ENCODE assay signal across 8 mouse cellular contexts in genomic region chr17:83706116-83706593, GRCm38 (mm10). TPM values are rescaled to one million over a fixed set of nuclear protein-coding genes. Genes with fewer than 3 reads are reported as not detected.
DNase-seq lines count a peak whose midpoint lies in the region; ATAC-seq and TF ChIP-seq lines count a peak whose summit lies in the region.

Gene Mta3 (plus strand): TSS chr17:83706163.

- H3K9me3 ChIP-seq in erythroblast, embryonic 14.5 days (ENCODE audit: control insufficient read depth, low read length) = no peaks in the 10 kb centered on the region
- H3K9me3 ChIP-seq in heart, embryonic 11.5 days (replicated peaks; ENCODE audit: control insufficient read depth, low read length) = no peaks in the 10 kb centered on the region
- no peaks in the 10 kb centered on the region for H3K9me3 ChIP-seq in limb, embryonic 15.5 days
- no peaks in the 10 kb centered on the region for H3K9me3 ChIP-seq in midbrain, embryonic 15.5 days

- H3K4me2 ChIP-seq in heart, embryonic 11.5 days = peak within 1 kb of the TSS; percentile 75
- H3K4me2 ChIP-seq in limb, embryonic 15.5 days = peak within 1 kb of the TSS; percentile 80
- peak within 1 kb of the TSS; percentile 88 for H3K4me2 ChIP-seq in midbrain, embryonic 15.5 days

- no peak for TF ChIP-seq CTCF in C2C12 (IDR thresholded peaks at IDR 0.05; ENCODE audit: control insufficient read depth, insufficient read depth, insufficient read length)

- WGBS in heart, embryonic 11.5 days (ENCODE audit: insufficient replicate concordance) = 0% methylated on average over 34 of the region's 56 CpGs
- WGBS in limb, embryonic 15.5 days = 0% methylated on average over 33 of the region's 56 CpGs
- 2% methylated on average over 24 of the region's 56 CpGs for WGBS in midbrain, embryonic 15.5 days

- DNase-seq in adrenal gland, postnatal 36 days = peak; percentile 84 to 88
- DNase-seq in kidney, adult 9 months = peak; percentile 51
- DNase-seq in spleen, postnatal 36 days (ENCODE audit: low spot score in 2 of 2) = peak; percentile 61 to 72

- H3K79me2 ChIP-seq in C2C12 (ENCODE audit: control insufficient read depth, insufficient read depth) = peaks cover 6% of the 10 kb centered on the region

- H3K4me1 ChIP-seq in erythroblast, embryonic 14.5 days (ENCODE audit: control insufficient read depth) = peaks cover 60% of the 10 kb centered on the region
- peaks cover 4% of the 10 kb centered on the region; the same call in 1 of the 2 replicates for H3K4me1 ChIP-seq in heart, embryonic 11.5 days (ENCODE audit: control insufficient read depth, insufficient read depth, low read length)
- peaks cover 8% of the 10 kb centered on the region; the same call in 1 of the 2 replicates for H3K4me1 ChIP-seq in limb, embryonic 15.5 days
- H3K4me1 ChIP-seq in midbrain, embryonic 15.5 days = peaks cover 23% of the 10 kb centered on the region

- peak within 1 kb of the TSS; percentile 99 for H3K9ac ChIP-seq in heart, embryonic 11.5 days (ENCODE audit: low read depth, low read length)
- peak within 1 kb of the TSS; percentile 71 for H3K9ac ChIP-seq in limb, embryonic 15.5 days
- H3K9ac ChIP-seq in midbrain, embryonic 15.5 days = peak within 1 kb of the TSS; percentile 63

- peak; percentile 53 for ATAC-seq in heart, embryonic 11.5 days (replicated peaks; ENCODE audit: insufficient number of reproducible peaks, low FRiP score, low TSS enrichment)
- 0 out of 2 replicates have a peak, but pooled peaks have one; percentile 37 for ATAC-seq in limb, embryonic 15.5 days (ENCODE audit: insufficient number of reproducible peaks, low FRiP score, low TSS enrichment, low read depth)
- peak; percentile 85 for ATAC-seq in midbrain, embryonic 15.5 days (replicated peaks)

- H3K36me3 ChIP-seq in C2C12 (ENCODE audit: control insufficient read depth, insufficient read depth) = no peaks in the 10 kb centered on the region
- peaks cover 27% of the 10 kb centered on the region for H3K36me3 ChIP-seq in erythroblast, embryonic 14.5 days (ENCODE audit: control insufficient read depth)
- peaks cover 7% of the 10 kb centered on the region; the same call in 1 of the 2 replicates for H3K36me3 ChIP-seq in heart, embryonic 11.5 days (ENCODE audit: control insufficient read depth, insufficient read depth, low read length)
- H3K36me3 ChIP-seq in limb, embryonic 15.5 days = peaks cover 18% of the 10 kb centered on the region
- no peaks in the 10 kb centered on the region for H3K36me3 ChIP-seq in midbrain, embryonic 15.5 days (replicated peaks)

- no peaks in the 10 kb centered on the region for H3K79me3 ChIP-seq in C2C12 (ENCODE audit: low read depth)

- no peaks in the 10 kb centered on the region for H3K27me3 ChIP-seq in C2C12 (ENCODE audit: control insufficient read depth, insufficient read depth, insufficient read length)
- no peaks in the 10 kb centered on the region for H3K27me3 ChIP-seq in erythroblast, embryonic 14.5 days (ENCODE audit: control insufficient read depth)
- H3K27me3 ChIP-seq in heart, embryonic 11.5 days (ENCODE audit: control insufficient read depth, insufficient read depth, low read length) = no peaks in the 10 kb centered on the region
- no peaks in the 10 kb centered on the region for H3K27me3 ChIP-seq in limb, embryonic 15.5 days
- no peaks in the 10 kb centered on the region for H3K27me3 ChIP-seq in midbrain, embryonic 15.5 days (replicated peaks)

- H3K27ac ChIP-seq in heart, embryonic 11.5 days (ENCODE audit: low read depth, low read length) = peak within 1 kb of the TSS; percentile 88
- peak within 1 kb of the TSS; percentile 94 for H3K27ac ChIP-seq in limb, embryonic 15.5 days
- peak within 1 kb of the TSS; percentile 79 for H3K27ac ChIP-seq in midbrain, embryonic 15.5 days

- peak within 1 kb of the TSS; percentile 49 for H3K4me3 ChIP-seq in C2C12 (ENCODE audit: insufficient read depth, poor library complexity, severe bottlenecking)
- peak within 1 kb of the TSS; percentile 97 for H3K4me3 ChIP-seq in erythroblast, embryonic 14.5 days (replicated peaks)
- H3K4me3 ChIP-seq in heart, embryonic 11.5 days (ENCODE audit: low read depth, low read length) = peak within 1 kb of the TSS; percentile 93
- peak within 1 kb of the TSS; percentile 77 for H3K4me3 ChIP-seq in limb, embryonic 15.5 days
- H3K4me3 ChIP-seq in midbrain, embryonic 15.5 days = peak within 1 kb of the TSS; percentile 73

- H3ac ChIP-seq in C2C12 (ENCODE audit: control insufficient read depth, insufficient read length, low read depth) = peak within 1 kb of the TSS; percentile 86

TF ChIP-seq in C2C12, 6 proteins besides CTCF, POLR2A, EP300 and RAD21:
- TF ChIP-seq MYOD1 (IDR thresholded peaks at IDR 0.05; ENCODE audit: control insufficient read depth, insufficient read length, low read depth) (no peak), CEBPB (IDR thresholded peaks at IDR 0.05; ENCODE audit: low read depth) (no peak), FOSL1 (IDR thresholded peaks at IDR 0.05; ENCODE audit: insufficient read depth, low read length, poor library complexity, severe bottlenecking) (no peak), MYOG (IDR thresholded peaks at IDR 0.05; ENCODE audit: control insufficient read depth, extremely low read depth, insufficient read length) (no peak), MAX (IDR thresholded peaks at IDR 0.05) (no peak), USF1 (IDR thresholded peaks at IDR 0.05; ENCODE audit: low read depth) (no peak)

RNA-seq across cellular contexts. Expression of gene Mta3, which starts in this region (rescaled TPM):
- polyA plus RNA-seq in C2C12 (2012; fragmentation: generic; extraction: Trizol) = 25.7 TPM
- 10 to 100 TPM; 73.9 to 75.6 TPM for total RNA-seq in adrenal gland, postnatal 36 days (2021)
- 12.9 and 13.5 TPM in 2 replicates for polyA plus RNA-seq in erythroblast, embryonic 14.5 days (2012)
- polyA plus RNA-seq in heart, embryonic 11.5 days (2014; fragmentation: Nextera tagmentation; extraction: Ambion mirVana) = 38.1 and 48.6 TPM in 2 replicates
- polyA plus RNA-seq in limb, embryonic 15.5 days (2015; fragmentation: Nextera tagmentation; extraction: Ambion mirVana) = 48.0 and 49.1 TPM in 2 replicates
- 32.9 and 35.8 TPM in 2 replicates for polyA plus RNA-seq in midbrain, embryonic 15.5 days (2015; fragmentation: Nextera tagmentation; extraction: Ambion mirVana)

Comparison
In these comparisons a context has a peak if more than half of its experiments do, and no peak if none do; other contexts are left out.
1. Peak in every context shown above with its lines: DNase-seq, ATAC-seq, H3K4me3 ChIP-seq and H3K27ac ChIP-seq.